Mouse (Mus musculus): ENCODE results near the gene Cntnap2.
A peak's percentile ranks its signal among the peaks of the same experiment; 100 is the strongest.

Cntnap2 gene

GRCm38 (mm10) chr6:45945144-45945985, 886.2 kb downstream of the Cntnap2 start:
- DNase-seq = no peak

GRCm38 (mm10) chr6:45954773-45955172, 895.6 kb downstream of the Cntnap2 start:
- DNase-seq = no peak

GRCm38 (mm10) chr6:45964494-45964893, 905.3 kb downstream of the Cntnap2 start:
- DNase-seq = no peak

- DNase-seq = peak; percentile 9
Observed at GRCm38 (mm10) chr6:45974471-45975154, 915.5 kb downstream of the Cntnap2 start.

- DNase-seq = no peak
Observed at GRCm38 (mm10) chr6:45979171-45979570, 920.0 kb downstream of the Cntnap2 start.

- DNase-seq = no peak
Observed at GRCm38 (mm10) chr6:45988051-45988450, 928.9 kb downstream of the Cntnap2 start.

- DNase-seq = no peak
Observed at GRCm38 (mm10) chr6:45991086-45991485, 931.9 kb downstream of the Cntnap2 start.

GRCm38 (mm10) chr6:46022515-46023143, 963.5 kb downstream of the Cntnap2 start:
- DNase-seq = no peak

GRCm38 (mm10) chr6:46031821-46032594, 972.9 kb downstream of the Cntnap2 start:
- DNase-seq = no peak

GRCm38 (mm10) chr6:46033108-46033507, 974.0 kb downstream of the Cntnap2 start:
- DNase-seq = no peak

- DNase-seq = no peak
Observed at GRCm38 (mm10) chr6:46040671-46041070, 981.5 kb downstream of the Cntnap2 start.

- DNase-seq = no peak
Observed at GRCm38 (mm10) chr6:46080236-46080635, 1021.1 kb downstream of the Cntnap2 start.

- no peak for DNase-seq
Observed at GRCm38 (mm10) chr6:46081432-46081831, 1022.3 kb downstream of the Cntnap2 start.

- no peak for DNase-seq
Observed at GRCm38 (mm10) chr6:46143189-46143841, 1084.2 kb downstream of the Cntnap2 start.

- no peak for DNase-seq
Observed at GRCm38 (mm10) chr6:46166837-46167236, 1107.7 kb downstream of the Cntnap2 start.

GRCm38 (mm10) chr6:46197298-46197697, 1138.1 kb downstream of the Cntnap2 start:
- no peak for DNase-seq

- no peak for DNase-seq
Observed at GRCm38 (mm10) chr6:46201828-46202227, 1142.7 kb downstream of the Cntnap2 start.

GRCm38 (mm10) chr6:46205531-46205930, 1146.4 kb downstream of the Cntnap2 start:
- no peak for DNase-seq

GRCm38 (mm10) chr6:46232889-46233288, 1173.7 kb downstream of the Cntnap2 start:
- no peak for DNase-seq

- no peak for DNase-seq
Observed at GRCm38 (mm10) chr6:46240349-46240748, 1181.2 kb downstream of the Cntnap2 start.

- no peak for DNase-seq
Observed at GRCm38 (mm10) chr6:46263171-46263570, 1204.0 kb downstream of the Cntnap2 start.

GRCm38 (mm10) chr6:46346946-46347345, 1287.8 kb downstream of the Cntnap2 start:
- DNase-seq = no peak
